Mouse (Mus musculus) mature B cell (primary cell): ENCODE results near the gene Bmp7.

Source experiments
- in situ Hi-C: fragments of 300-500 bp; cut with MboI; formaldehyde crosslinking; loops from 2 replicates; pipeline ENCODE4 v1.14.3; 2019

Bmp7 gene

DNA sequence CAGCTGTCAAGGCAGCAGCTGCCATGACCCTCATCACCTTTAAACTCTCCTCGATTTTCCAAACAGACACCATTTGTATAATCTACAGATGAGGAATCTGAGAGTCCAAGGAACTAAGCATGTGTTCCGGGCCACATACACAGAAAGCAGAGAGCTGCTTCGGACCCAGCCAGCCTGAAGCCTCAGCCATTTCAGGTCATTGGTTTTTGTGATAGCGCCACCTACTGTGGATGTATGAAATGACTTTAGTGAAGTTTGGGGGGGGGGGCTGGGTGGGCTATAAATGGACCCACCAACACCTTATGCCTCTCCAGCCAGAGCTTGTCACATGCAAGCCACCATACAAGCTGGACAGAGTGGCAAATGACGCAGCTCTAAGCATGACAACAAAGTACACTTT, 8.9 kb upstream of the Bmp7 start:
- in situ Hi-C loops, result no loop called here

DNA sequence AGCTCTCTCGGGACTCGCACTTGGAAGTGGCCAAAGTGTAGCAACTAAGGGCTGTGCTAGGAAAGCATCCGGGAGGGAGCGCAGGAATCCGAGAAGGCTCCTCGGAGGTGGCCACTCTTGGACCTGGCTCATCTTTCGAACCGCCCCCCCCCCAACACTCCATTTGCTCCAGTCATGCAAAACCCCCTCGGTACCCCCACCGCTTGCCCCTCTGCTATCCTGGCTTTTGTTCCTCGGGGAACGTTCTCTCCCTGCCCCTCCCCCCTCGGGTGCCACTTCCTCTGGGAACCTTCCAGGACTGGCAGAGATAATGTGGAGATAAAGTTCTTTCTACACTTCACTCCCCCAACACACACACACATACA, 660 bp upstream of the Bmp7 start:
- in situ Hi-C loops, result no loop called here

DNA sequence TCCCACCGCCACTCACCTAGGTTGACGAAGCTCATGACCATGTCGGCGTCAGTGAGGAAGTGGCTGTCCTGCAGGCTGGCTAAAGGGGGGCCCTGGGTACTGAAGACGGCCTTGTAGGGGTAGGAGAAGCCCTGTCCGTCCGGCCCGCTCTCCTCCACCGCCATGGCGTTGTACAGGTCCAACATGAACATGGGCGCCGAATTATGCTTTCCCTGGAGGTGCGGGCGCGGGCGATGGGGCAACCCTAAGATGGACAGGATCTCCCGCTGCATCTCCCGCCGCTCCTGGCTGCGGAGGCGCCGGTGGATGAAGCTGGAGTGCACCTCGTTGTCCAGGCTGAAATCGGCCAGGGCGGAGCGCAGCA, 500 bp downstream of the Bmp7 start:
- in situ Hi-C loops, result no loop called here

DNA sequence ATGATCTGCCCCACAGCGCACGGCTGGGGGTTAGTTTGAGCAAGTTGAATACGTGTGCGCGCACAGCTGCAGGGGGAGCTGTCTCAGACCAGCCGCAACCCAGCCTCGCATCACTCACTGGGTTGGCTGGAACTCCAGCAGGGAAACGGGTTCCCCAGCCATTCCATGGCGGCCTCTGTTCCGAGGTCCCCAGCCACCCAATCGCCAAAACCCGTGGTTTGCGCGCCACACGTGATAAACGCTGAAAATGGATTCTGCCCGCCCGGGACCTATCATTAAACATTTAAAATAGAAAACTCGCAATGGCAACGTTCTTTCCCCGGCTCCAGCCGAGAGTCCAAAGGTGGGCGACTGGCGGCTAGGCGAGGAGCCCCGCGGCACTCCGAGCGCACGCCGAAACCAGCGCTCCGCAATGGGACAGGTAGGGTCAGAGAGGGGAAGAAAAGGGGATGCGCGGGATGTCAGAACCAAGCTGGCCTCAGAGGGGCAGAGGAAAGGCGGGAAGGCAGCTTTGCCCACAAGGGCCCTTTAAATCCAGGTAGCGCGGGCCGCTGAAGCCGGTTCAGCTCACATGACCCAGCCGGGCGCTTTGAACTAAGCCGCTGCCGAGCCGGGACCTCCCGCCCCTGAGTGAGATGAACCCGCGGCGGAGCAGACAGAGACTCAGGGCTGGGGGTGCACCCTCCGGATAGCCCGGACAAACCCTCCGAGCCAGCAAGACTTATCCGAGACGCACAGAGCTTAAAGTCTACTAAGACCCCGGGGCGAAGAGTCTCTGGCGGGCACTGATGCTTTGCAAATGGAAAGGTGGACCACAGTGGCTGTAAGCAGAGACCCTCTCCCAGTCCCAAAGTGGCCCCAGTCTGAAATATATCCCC, 1.1 kb downstream of the Bmp7 start:
- in situ Hi-C loops, result no loop called here

DNA sequence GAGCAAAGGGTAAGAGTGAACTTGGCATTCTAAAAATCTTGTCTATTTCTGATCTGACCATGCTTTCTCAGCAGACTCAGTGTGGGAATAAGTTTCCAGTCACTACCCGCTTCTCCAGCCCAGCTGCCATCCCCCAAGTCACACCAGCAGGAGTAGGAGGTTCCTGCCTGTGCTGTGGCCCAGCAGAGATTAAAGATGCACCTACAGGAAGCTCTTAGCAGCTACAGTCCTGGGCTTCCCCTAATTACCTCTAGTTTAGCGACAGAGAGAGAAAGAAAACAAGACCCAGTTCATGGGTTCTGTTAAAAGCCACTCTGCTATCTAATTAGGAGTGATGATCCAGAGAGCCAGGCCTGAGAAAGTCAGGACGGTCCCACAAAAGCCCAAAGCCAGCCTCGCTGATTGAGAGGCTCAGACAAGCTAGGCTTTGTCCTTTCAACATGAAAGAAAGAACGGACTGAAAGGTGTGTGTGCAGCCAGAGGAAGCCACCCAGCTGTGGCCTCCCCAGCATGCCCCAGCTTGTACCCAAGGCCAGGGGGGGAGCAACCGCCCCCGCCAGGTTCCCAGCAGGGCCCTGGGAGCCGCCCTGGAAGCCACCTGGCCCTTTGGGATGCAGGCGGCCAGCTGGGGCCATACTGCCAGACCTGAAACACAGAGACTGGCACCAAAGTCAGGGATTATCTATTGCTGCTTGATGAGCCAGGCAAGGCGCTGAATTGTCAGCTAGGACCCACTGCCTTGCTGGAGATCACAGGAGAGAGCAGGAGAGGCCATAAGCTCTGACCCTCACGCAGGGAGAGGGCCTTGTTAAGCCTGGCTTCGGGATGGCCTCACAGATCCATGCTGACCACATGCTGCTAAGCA, 2.6 kb downstream of the Bmp7 start:
- in situ Hi-C loops, result no loop called here

DNA sequence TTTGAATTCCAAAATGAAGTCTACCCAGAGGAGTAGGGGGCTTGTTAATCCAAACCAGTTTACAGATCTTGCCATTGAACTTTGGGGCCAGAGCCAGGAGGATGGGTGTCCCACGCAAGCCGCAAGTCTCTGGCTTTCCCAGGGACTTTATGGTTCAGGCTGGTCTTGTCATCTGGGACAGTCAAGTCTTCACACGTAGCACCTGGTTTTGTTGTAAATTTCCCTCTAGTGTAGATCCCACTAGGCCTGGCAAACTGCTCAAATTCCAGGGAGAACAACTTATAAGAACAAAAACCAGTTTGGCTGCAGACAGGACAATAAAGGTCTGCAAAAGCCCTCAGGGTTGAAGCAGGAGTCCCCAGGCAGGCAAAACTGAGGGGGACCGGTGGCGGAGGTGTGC, 3.3 kb downstream of the Bmp7 start:
- in situ Hi-C loops, result no loop called here

DNA sequence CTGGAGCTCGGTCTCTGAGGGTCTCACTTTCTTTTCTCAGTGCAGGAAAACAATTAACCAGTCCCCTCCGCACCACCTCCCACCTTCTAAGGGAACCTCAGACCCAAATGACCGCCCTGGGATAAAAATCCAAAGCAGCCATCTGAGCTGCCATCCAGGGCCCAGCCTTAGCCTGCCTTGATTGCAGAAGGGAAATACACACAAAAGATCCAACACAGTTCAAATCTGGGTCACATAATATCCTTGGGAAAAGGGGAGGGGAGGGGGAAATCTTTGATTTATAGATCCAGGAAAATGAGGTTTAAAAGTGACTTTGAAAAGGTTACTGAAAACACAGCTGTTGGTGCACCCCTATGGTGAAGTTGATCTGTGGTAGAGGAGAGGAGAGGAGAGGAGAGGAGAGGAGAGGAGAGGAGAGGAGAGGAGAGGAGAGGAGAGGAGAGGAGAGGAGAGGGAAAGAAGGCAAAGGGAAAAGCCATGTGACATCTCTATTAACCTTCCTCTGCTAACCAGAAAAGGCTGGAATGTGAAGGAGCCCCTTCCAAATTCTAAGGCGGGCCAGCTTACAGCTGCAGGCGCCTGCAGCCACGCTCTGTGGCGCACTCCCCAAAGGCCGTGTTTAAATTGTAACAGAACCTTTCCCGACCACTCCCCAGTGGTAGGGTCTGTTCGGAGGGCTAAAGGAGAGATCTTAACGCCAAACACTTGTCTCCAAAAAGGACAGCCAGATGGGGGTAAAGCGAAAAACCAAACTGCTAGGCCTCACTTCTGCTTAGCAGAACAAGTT, 4.2 kb downstream of the Bmp7 start:
- in situ Hi-C loops, result no loop called here

DNA sequence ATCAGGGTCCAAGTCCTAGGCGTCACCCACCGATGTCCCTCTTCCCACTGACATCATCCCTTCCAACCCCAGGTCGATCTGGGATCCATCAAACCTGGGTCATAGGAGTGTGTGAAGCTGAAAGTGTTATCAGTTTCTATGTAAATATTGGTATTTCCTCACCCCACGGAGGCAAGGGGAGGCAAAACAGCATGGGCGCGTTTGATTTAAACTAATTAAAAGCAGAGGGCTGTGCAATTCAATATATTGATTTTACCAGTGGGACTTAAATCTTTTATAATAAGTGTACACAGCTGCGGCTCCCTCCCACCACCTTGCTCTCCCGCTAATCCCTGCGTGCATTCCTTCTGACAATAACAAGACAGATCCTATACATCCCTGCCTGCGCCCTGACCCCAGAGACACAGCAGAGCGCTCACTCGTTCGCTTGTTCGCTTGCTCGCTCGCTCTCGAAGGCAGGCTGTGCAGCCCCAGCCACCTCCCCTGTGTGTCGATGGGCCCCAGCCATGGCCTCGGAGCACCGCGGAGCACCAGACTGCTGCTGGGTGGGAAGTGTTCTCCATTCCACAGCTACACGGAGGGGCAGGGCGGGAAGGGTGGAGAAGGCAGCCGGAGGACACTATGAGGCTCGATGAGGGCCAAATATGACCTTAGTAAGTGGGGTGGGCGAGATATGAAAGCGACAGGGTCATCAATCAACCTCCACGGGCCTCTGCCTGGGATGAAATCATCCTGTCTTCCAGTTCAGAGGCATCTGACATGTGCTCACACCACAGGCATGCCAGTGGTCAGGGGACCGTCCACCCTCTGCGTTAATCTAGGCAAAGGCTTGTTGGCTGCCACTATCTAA, 5.0 kb downstream of the Bmp7 start:
- in situ Hi-C loops, result no loop called here

DNA sequence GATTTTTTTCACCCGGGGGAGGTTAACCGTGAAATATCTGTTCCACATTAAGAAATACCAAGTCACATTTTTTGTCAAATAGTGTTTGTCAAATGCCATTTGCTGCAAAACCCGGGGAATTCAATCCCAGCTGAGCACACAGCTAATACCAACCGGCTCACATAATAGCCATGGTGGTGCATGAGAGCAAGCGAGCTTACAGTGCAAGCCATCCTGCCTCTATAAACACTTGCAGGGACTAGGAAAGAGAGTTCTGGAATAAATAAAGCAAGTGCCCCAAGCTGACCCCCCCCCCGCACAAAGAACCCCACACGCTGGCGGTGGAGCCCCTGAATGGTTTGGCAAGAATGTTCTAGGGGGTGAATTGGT, 5.7 kb downstream of the Bmp7 start:
- in situ Hi-C loops, result no loop called here

DNA sequence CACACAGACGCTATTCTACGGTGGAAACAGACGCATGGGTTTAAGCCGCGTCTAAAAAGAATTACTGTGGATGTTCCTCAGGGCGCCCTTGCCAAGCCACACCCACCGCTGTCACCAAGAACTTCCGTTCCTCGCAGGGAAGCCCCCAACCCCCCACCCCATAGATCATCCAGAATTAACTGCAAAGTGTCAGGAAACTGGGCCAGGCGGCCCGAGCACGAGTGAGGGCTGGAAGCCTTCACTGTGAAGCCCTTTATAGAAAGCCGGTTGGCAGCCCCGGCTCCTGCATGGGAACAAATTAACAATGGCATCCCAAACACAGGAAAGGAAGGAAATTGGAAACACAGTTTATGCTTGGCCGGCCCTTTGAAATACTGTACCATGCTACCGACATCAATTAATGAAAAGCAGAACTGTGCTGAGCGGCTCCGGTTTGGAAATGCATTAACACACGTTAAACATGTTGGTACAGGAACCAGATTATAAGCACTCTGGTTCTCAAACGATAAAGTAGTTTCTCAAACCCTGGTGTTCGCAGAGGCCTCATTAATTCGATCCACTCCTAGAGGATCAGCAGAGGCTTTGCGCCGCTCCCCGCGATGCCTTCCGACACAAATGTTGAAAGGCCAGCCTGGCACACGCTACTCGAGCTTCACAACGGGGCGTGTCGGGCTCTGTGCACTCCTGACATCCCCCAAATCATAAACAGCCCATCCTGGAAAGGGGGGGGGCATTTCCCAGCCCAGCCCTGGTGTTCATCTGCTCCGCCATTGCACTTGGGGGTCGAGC, 6.3 kb downstream of the Bmp7 start:
- in situ Hi-C loops, result no loop called here

DNA sequence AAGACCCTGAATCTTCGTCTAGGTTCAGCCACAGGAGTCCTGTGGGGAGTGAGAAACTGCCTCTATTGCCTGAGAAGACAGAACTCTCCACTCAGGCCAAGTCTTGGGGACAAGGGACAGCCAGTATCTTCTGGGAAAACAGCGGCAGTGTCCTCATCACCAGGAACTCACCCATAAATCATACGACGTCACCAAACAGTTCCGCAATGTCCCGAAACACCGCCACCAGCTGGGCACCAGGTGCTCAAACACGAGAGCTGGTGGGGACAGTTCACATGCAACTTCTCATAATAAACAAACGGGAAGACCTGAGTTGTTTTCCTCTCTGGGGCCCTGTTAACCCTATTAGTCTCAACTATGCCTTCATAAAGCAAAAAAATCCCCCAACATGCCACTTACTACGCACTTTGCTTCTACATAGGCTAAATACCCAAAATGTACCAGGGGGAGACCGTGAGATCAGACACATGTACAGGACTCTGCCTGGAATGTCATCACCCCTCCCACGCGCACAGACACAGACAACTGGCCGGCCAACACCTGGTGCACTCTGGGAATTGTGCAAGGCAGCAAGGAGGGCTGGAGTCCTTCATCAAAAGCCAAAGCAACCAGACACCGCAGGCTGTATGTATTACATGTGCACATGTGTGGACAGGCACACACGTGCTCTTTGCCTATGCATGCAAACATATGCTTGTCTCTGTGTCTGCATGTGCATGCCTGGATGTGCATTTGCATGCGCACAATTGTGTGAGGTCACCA, 8.8 kb downstream of the Bmp7 start:
- in situ Hi-C loops, result no loop called here

DNA sequence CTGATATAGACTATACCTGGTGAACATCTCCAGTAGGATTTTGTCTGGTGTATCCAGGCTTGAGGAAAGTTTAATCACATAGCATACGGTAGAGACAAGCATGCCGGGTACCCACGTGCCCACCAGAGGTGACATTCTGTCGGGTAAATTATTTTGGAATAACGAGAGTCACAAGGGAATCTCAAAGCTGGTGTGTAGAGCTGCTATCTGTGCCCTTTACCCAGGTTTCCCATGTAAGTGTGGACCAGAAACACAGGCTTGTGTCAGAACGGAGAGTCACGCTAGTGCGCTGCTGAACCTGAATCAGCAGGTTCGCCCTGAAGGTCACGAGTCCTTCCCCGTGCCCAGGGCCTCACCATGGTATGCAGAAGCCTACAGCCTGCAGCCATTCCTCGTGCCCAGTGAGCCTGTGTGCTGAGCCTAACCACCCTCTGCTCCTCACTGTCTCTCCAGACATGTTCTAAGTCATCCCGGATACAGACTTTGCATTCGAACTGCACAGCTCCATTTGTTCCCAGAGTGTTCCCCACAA, 10.2 kb downstream of the Bmp7 start:
- in situ Hi-C loops, result no loop called here

DNA sequence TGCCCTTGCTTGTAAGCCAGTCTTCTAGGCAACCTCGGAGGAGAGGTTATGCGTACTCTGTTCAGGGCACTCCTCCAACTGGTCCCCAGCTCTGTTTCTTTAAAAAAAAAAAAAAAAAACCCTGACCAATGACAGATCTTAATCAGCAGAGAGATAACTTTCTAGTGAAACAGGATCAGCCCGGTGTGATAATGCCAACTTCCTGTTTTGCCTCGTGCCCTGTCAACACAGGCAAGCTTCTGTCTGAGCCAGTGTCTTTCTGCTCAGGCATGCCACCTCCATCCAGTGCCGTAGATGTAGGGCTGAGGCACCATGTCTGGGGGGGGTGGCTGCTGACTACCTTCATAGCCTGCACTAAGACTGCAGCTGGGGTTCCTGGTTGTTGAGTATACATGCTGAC, 12.5 kb downstream of the Bmp7 start:
- in situ Hi-C loops, result no loop called here

DNA sequence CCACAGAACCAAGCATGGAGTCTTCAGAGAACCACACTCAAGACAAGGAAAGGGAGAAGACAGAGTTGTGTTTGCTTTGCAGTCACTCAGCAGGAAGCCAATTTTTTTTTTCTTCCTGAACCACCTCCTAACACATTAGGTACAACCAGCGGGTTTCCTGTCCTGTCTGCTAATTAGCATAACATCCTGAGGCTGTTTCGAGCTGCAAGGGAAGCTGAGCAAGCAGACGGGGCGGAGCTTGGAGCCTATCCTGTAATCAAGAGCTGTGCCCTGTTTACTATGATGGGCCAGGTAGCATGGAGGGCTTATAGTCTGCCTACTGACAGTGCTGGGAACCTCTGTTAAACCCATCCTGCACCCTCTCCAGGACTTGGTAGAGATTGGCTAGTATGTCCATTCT, 13.8 kb downstream of the Bmp7 start:
- in situ Hi-C loops, result no loop called here

DNA sequence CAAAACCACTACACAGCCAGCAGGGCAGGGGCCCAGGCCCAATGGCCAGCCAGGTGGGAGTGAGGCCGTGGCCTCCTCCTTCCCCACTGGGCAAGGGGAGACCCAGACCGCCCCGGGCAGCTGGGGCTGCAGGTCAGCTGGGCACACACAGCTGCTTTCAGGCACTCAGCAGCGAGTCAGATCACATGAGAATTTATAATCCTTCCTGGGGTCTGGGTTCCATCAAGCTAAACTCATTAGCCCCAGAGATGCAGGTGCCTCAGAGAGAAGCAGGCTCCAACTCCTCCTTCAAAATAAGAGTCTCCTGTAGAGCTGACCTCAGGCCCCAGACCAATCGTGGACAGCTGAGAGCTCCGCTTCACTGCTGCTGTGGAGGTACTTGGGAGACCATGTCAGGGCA, 15.2 kb downstream of the Bmp7 start:
- in situ Hi-C loops, result no loop called here

DNA sequence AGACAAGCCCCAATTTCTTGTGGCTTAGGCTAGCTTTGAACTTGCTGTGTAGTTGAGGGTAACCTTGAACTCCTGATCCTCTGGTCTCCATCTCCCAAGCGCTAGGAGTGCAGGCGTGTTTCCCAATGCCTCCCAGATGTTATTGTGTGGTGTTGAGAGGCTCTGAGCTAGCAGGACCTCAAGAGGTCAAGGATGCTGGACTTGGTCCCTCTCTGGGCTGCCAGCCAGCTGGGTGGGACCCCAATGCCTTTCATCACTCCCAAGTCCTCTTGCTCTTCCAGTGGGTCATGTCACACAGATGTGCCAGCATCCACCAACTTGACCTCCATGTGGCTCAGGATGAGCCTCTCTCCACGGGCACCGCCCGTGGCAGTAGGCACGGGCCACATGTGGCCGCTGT, 16.9 kb downstream of the Bmp7 start:
- in situ Hi-C loops, result no loop called here

DNA sequence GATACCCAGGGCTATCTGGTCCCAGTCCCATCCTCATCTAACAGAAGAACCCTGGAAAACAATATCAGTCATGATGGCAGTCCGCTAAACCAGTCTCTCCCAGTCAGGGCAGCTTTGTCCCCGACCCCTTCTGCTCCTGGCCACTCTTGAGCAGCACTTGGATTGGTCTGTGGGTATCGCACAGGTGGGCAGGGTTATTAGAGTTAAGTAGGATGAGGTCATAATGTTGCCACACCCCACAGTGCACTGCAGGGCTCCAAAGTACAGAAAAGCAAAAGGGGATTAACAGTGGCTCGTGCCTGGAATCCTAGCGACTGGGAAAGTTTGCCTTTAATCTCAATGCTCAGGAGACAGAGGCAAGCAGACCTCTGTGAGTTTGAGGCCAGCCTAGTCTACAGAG, 17.5 kb downstream of the Bmp7 start:
- in situ Hi-C loops, result no loop called here

DNA sequence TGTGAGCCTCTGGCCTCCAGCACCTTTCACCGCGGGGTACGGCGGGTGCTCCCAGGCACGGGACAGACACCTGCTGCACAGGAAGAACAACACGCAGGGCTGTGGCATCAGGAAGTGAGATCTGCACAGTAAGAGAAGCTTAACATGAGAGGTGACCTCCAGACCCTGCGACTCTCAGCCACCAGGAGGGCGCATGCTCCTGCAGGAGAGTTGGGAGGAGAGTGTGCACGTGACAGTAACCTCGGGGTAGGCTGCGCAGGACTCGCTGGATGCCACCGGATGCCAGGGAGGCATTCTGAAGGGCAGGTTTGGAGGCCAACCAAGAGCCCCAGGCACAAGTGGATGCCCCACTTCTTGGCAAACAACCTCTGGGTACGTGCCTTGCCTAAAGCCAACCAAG, 26.1 kb downstream of the Bmp7 start:
- in situ Hi-C loops, result no loop called here

DNA sequence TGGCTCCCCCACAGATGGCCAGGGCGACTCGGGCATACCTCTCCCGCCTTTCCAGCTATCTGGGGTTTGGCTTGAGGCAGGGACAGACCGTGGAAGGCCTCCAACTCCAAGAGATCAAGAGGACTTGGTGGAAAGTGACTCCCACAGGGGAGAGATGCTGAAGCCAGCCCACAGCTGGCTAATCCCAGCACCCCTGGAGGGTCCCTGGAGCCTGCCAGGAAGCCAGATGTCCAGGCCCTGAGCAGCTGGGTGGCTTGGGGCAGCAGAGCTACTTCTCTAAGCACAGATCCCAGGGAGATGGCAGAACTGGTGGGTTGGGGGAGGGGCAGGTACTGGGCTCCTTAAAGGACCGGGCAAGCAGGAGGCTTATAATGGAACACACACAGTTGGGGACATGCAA, 28.4 kb downstream of the Bmp7 start:
- in situ Hi-C loops, result no loop called here

DNA sequence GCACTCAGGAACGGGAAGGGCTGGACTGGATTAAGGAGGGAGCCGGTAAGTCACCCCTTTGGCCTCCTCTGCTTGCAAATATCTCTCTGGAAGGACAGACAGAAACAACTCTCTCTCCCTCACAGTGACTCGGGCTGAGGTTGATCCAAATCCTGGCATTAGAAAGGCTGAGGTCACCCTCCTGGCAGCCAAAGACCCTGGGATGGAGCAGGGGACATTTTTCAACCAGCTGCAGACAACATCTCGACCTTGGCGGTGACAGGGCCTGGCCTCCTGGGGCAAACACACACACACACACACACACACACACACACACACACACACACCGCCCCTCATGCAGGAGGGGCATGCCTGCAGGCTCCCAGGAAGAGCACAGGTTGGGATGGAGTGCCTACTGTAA, 29.0 kb downstream of the Bmp7 start:
- in situ Hi-C loops, result no loop called here
